Mouse (Mus musculus) thymus, adult 2 months (tissue): ENCODE measurements around the gene Tgfb3.

Experiments
- CTCF ChIP-seq: fragments of 200-500 bp; IDR thresholded peaks from 2 replicates; pipeline ENCODE4 v1.5.1; 2012; ENCODE audit warnings: mild to moderate bottlenecking, control low read depth, low read length, moderate library complexity, borderline replicate concordance; ENCODE audit not compliant: control insufficient read depth, poor library complexity, insufficient read depth; ENCODE audit errors: extremely low read depth
- POLR2A ChIP-seq: fragments of 200-500 bp; IDR thresholded peaks from 2 replicates; pipeline ENCODE4 v1.6.1; 2012; ENCODE audit warnings: mild to moderate bottlenecking, low read length, control low read depth, moderate library complexity; ENCODE audit not compliant: control insufficient read depth, poor library complexity, insufficient read depth; ENCODE audit errors: extremely low read depth

DNA sequence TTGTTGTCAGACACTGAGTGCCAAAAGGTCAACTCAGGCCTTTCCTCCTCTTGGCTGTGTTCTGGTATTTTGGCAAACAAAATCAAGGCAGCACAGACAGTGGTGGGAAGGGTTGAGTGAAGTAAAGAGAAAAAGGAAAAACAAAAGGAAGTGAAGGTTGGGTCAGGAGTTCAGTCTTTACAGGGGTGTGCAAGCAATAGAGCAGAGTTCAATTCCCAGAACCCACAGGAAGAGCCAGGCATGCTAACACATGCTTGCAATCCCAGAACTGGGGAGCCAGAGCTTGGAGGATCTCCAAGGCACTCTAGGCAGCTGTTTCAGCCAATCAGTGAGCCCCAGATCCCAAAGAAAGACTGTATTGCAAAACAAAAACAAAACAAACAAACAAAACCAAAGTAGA lies 14.0 kb downstream of the Tgfb3 start:
- TF ChIP-seq CTCF, result no peak
- TF ChIP-seq POLR2A, result no peak
